Mouse (Mus musculus) adrenal gland, adult 8-10 months (tissue): ENCODE results near the gene Cep41. TPM values are rescaled to one million over a fixed set of nuclear protein-coding genes. Genes with fewer than 3 reads are reported as not detected.

Experiments used
- DNase-seq: peaks from one replicate; pipeline ENCODE4 v3.0.0; 2022
- total RNA-seq, 4 experiments: library from RNA; stranded (reverse); gene quantifications; 2 replicates each; pipeline ENCODE4 v1.2.4; 2022

The Cep41 gene
- total RNA-seq, 4 experiments from 2014 or later = 7.9 to 11.6 (median 8.6) TPM

DNA sequence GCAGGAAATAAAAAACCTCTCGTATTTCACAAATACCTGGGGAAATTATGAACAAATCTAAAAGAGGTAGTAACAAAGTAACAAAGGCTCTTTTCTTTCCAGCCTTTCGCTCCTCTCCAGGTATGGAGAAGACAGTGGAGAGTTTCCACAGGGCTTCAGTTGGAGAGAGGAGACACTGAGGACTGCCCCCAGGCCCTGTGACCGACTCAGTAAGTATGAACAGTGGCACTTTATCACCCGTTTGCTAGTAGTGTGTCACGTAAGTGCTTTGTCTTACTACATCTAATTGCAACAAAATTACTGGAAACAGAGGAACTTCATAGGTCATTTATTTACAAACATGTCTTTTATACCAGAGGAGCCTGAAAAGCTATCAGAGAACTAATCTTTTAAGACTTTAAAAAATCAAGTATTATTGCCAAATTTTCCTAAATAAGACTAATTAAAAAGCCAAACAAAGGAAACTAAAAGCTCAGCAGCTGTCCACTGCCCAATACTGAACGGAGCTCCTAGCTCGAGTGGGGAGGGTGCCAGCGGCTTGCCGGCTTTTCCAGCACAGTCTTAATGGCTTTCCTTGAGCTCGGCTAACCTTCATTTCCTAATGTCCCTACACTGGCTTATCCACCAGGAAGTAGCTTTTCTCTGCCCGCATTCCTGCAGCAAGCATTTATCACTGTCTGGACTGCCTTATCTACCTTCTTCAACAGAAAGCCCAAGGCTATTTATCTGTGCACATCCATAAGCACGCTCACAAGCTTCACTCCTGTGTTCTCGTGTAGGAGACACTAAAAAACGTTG lies 19.6 kb downstream of the Cep41 start:
- peak; percentile 32 for DNase-seq

- no peak for DNase-seq
These were observed 21.9 kb downstream of the Cep41 start for GRCm38 (mm10) chr6:30671696-30672095.

- no peak for DNase-seq
These were observed 26.0 kb downstream of the Cep41 start for GRCm38 (mm10) chr6:30667585-30667984.

DNA sequence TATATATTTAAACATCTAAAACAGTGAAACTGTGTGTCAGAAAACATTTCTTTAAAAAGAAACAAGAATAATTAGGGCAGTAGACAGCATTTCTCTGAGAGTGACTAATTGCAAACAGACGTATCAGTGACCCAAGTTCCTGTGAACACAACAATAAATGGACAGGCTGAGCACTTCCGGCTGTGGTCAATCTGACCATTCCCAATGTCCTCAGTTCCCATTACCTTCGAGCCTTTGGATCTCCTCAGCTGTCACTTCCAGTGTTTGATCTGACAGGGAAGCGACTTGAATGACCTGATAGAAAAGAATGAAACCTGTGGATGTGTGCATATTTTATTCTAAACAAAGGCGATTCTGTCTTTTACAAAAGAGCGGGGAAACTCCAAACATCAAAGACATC lies 27.5 kb downstream of the Cep41 start:
- DNase-seq = no peak

GRCm38 (mm10) chr6:30665296-30665695 lies 28.3 kb downstream of the Cep41 start:
- DNase-seq = no peak

GRCm38 (mm10) chr6:30664776-30665175 lies 28.8 kb downstream of the Cep41 start:
- DNase-seq = no peak

DNA sequence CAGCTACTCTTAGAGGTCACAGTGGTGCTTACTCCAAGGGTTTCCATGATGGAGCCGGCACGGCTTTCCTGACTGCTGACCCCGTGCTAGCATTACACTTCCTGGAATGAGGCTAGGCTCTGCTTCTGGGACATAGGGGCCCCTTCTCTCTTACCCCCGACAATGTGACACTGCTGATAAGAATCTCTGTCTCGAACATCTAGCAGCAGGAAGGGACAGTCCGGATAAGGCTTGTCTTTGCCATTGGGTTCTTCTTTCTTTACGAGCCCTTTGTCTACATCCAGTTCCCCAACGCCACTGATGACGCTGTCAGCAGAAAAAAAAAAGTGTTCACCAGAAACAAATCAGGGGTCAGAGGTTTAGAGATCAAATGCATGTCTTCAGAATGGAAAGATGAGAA lies 34.9 kb downstream of the Cep41 start:
- DNase-seq = no peak

DNA sequence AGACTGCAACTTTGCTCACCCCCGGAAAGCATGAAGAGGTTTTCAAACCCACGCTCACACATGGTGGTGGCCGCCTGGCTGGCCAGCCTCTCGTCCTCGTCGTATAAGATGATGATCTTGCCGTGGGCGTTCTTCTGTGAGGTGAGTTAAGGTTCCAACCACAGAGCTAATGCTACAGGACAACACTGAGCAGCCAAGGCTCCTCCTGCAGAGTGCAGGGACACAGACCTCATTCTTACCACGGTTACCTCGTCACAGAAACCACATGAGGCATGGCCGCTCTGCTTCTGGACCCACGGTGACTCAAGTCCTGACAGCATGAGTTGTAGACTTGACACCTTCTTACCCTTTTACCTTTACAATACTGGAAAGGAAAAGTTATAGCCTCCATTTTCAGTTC lies 36.3 kb downstream of the Cep41 start:
- DNase-seq = no peak

- no peak for DNase-seq
These were observed 38.6 kb downstream of the Cep41 start for GRCm38 (mm10) chr6:30654932-30655331.

DNA sequence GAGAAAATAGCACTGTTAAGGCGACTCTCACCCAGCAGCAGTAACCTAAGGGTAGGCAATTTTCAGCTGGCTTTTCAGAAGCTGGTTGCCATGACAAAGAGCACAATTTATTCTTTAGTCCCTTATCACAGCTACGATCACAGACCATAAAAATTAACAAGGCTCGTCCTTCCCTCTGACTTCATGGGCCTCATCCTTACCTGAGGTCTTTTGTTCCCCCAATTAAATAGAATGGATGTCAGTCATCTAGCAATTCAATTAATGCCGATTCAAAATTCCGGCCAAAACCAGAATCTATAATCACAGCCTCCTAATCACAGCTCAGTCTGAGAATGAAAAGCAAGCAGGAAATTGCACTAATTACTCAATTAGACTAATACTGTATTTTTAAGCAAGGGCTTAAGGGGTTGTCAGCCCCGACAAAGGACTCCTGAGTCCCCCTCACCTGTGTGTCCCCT lies 39.1 kb downstream of the Cep41 start:
- DNase-seq = no peak

- no peak for DNase-seq
These were observed 40.0 kb downstream of the Cep41 start for GRCm38 (mm10) chr6:30653518-30653917.

- DNase-seq = no peak
These were observed 40.9 kb downstream of the Cep41 start for GRCm38 (mm10) chr6:30652425-30653188.

DNA sequence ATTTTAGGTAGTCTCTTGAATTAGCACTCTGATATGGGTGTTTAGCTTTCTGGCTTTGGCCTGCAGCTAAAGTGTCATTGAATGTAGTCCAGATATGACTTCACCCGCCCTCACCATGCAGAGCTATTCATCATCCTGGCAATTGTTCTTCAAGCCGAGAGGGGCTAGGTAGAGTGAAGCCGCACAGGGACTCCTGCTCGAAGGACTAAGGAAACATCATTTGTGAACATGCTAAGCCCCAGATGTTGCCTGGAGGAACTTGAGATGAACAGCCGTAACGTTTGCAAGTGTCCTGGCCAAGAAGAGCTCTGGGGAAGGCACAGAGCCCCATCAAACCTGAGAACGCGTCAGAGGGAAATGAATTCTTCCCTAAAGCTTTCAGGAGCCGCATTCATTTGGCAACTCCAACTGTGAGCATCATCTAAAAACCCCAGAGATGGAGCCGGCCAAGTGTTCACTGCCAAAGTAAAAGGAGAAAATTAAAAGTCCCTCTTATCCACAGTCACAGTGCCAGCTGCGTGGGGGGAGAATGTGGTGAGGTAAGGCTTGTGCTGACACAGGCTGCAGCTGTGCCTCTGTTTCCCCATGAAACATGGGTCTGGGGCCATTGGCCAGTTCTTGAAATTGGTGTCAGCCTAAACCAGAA lies 43.8 kb downstream of the Cep41 start:
- no peak for DNase-seq

GRCm38 (mm10) chr6:30645379-30645778 lies 48.2 kb downstream of the Cep41 start:
- DNase-seq = no peak

DNA sequence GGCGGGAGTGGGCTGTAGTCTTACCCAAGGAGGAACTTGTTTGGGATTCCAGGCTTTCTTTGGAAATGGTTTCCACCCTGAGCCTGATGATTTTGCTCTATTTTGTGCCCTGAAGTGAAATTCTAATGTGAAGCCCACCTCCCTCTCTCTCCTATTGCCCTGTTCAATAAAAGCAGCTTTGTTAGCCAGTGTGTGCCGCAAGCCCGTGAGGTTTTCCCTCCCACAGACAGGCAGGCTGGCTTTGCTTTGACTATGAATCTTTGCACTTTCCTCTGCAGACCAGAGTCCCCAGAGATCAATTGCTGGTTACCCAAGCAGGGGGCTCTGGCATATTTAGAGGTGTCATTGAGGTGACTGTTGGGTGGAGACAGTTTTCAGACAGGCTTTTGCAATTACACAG lies 49.1 kb downstream of the Cep41 start:
- no peak for DNase-seq

- no peak for DNase-seq
These were observed 49.7 kb downstream of the Cep41 start for GRCm38 (mm10) chr6:30643694-30644460.

- DNase-seq = no peak
These were observed 54.8 kb downstream of the Cep41 start, which contains the start of gene Cpa1 for GRCm38 (mm10) chr6:30638674-30639268. TSS of gene Cpa1 (plus strand) at chr6:30639218.

DNA sequence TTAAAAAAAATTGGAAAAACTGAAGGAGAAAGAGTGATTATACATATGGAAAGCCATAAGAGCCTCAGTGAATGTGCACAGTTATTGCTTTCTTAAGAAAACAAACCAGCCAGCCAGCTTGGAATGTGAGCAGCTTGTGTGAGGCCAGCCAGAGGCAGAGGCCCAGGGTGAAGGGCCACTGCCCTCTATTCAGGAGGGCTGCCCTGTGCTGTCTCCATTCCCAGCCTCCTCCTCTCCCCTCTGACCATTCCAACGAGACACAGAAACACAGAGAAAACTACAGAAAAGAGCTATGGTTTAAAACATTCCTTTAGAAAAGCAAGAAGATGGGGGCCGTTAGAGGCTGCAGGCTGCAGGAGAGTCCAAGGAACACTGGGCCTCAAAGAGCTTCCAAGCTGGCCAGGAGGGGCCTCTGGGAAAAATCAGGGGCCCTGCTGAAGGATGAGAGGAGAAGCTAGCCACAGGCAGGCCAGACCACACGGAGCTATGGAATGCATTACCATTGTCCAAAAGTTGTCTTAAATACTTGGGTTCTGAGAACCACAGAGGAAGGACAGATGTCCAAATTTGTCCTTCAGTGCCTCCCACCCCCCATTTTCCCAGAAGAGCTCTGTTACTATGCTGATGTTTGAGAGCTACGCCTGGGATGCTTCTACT lies 57.2 kb downstream of the Cep41 start:
- DNase-seq = no peak

GRCm38 (mm10) chr6:30635361-30635862 lies 58.1 kb downstream of the Cep41 start:
- DNase-seq = no peak

DNA sequence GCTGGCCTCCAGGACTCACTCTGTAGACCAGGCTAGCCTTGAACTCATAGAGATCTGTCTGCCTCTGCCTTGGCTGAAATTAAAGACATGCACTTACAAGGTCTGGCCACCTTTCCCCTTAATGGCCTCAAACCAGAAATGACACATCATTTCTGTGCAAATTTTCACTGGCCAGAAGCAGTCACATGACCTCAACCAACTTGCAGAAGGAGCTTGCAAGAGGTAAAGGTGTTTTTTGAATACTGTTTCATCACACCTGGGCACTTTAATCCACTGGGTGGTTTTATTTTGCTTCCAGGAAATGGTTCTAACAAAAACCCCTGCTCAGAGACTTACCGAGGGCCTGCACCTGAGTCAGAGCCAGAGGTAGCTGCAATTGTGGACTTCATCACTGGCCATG lies 63.6 kb downstream of the Cep41 start:
- no peak for DNase-seq

GRCm38 (mm10) chr6:30628152-30628551 lies 65.4 kb downstream of the Cep41 start:
- peak; percentile 33 for DNase-seq
